Mouse (Mus musculus): ENCODE measurements around the gene Cln6. TPM values are rescaled to one million over a fixed set of nuclear protein-coding genes. Genes with fewer than 3 reads are reported as not detected.

Cln6 gene
- polyA plus RNA-seq, 1 experiment from 2014 or later = 19.6 TPM

Other genes starting within 250 kb of the Cln6 start
- 0.71 and 1.00 TPM in 2 replicates for gene Itga11, start 161.0 kb upstream of the Cln6 start, polyA plus RNA-seq (2016; fragmentation: Nextera tagmentation; extraction: Ambion mirVana)
- 23.4 and 23.9 TPM in 2 replicates for gene Fem1b, start 26.9 kb upstream of the Cln6 start, polyA plus RNA-seq (2016; fragmentation: Nextera tagmentation; extraction: Ambion mirVana)
- gene Calml4, start 19.3 kb downstream of the Cln6 start, polyA plus RNA-seq (2016; fragmentation: Nextera tagmentation; extraction: Ambion mirVana) = 0.27 and 0.52 TPM in 2 replicates
- 42.9 TPM in 2 replicates for gene Pias1, start 149.1 kb downstream of the Cln6 start, polyA plus RNA-seq (2016; fragmentation: Nextera tagmentation; extraction: Ambion mirVana)